Mouse (Mus musculus) adrenal gland, adult 2 months (tissue): Measurements from ENCODE around the gene Tmem243. TPM values are rescaled to one million over a fixed set of nuclear protein-coding genes. Genes with fewer than 3 reads are reported as not detected.

ENCODE experiments used
- DNase-seq: peaks from one replicate; pipeline ENCODE4 v3.0.0; 2021
- long read RNA-seq: library from polyadenylated mRNA; stranded (forward); transcript quantifications from one replicate; pipeline ENCODE4 v2.0.0, GENCODE M21; 2021
- polyA plus RNA-seq: library from polyadenylated mRNA; depleted of rRNA; stranded (reverse); fragments of >200 nt; gene quantifications from 2 replicates; pipeline ENCODE4 v1.2.3, GENCODE M21; 2012; rRNA removed
- total RNA-seq, 2 experiments: library from RNA; stranded (reverse); gene quantifications; 2 replicates each; pipeline ENCODE4 v1.2.3; 2021

The Tmem243 gene
- 10 to 100 TPM; 27.0 to 53.8 TPM for total RNA-seq
- polyA plus RNA-seq: 19.6 and 22.5 TPM in 2 replicates
- long read RNA-seq, full-length matches to known transcripts: 33 of 45 reads
- long read RNA-seq, partial matches to known transcripts: 7 of 45 reads
- long read RNA-seq, other reads (novel, unspliced or antisense): 5 of 45 reads

- DNase-seq: peak; percentile 97
Measured at GRCm38 (mm10) chr5:9100207-9100848, at the start of gene Tmem243. Gene Tmem243 (plus strand): TSS chr5:9100668.

GRCm38 (mm10) chr5:9056020-9056660 lies 44.3 kb upstream of the Tmem243 start:
- peak; percentile 36 for DNase-seq

GRCm38 (mm10) chr5:9057277-9057879 lies 43.1 kb upstream of the Tmem243 start:
- DNase-seq: peak; percentile 87

- DNase-seq: no peak
Measured at GRCm38 (mm10) chr5:9059303-9060023, 41.0 kb upstream of the Tmem243 start.

- no peak for DNase-seq
Measured at GRCm38 (mm10) chr5:9060228-9060627, 40.2 kb upstream of the Tmem243 start.

- DNase-seq: no peak
Measured at GRCm38 (mm10) chr5:9064217-9064616, 36.3 kb upstream of the Tmem243 start.

GRCm38 (mm10) chr5:9068886-9069285 lies 31.6 kb upstream of the Tmem243 start:
- peak; percentile 86 for DNase-seq

GRCm38 (mm10) chr5:9069599-9070209 lies 30.8 kb upstream of the Tmem243 start:
- no peak for DNase-seq

GRCm38 (mm10) chr5:9071360-9071759 lies 29.1 kb upstream of the Tmem243 start:
- DNase-seq: no peak

GRCm38 (mm10) chr5:9073177-9073854 lies 27.2 kb upstream of the Tmem243 start:
- DNase-seq: peak; percentile 58

GRCm38 (mm10) chr5:9079773-9080501 lies 20.5 kb upstream of the Tmem243 start:
- no peak for DNase-seq

- no peak for DNase-seq
Measured at GRCm38 (mm10) chr5:9086924-9087719, 13.3 kb upstream of the Tmem243 start.

- DNase-seq: no peak
Measured at GRCm38 (mm10) chr5:9090493-9091106, 9.9 kb upstream of the Tmem243 start.

- no peak for DNase-seq
Measured at GRCm38 (mm10) chr5:9092716-9093115, 7.8 kb upstream of the Tmem243 start.

- DNase-seq: no peak
Measured at GRCm38 (mm10) chr5:9093490-9093889, 7.0 kb upstream of the Tmem243 start.

- DNase-seq: peak; percentile 76
Measured at GRCm38 (mm10) chr5:9100849-9101801, 657 bp downstream of the Tmem243 start.

GRCm38 (mm10) chr5:9102696-9103095 lies 2.2 kb downstream of the Tmem243 start:
- peak; percentile 59 for DNase-seq

GRCm38 (mm10) chr5:9103958-9104357 lies 3.5 kb downstream of the Tmem243 start:
- no peak for DNase-seq
